Mouse (Mus musculus) brain, embryonic 14.5 days (tissue): ENCODE measurements around the gene Nup210l.

Experiments used
- CTCF ChIP-seq: fragments of 200-500 bp; IDR thresholded peaks from 2 replicates; pipeline ENCODE4 v1.5.1; 2012; ENCODE audit warnings: inconsistent platforms, mild to moderate bottlenecking, moderate library complexity, borderline replicate concordance; ENCODE audit not compliant: insufficient read depth, insufficient read length; ENCODE audit errors: extremely low read depth
- POLR2A ChIP-seq: fragments of 200-500 bp; IDR thresholded peaks from 2 replicates; pipeline ENCODE4 v1.6.1; 2012; ENCODE audit warnings: mild to moderate bottlenecking, inconsistent platforms, borderline replicate concordance; ENCODE audit not compliant: poor library complexity, insufficient read depth, insufficient read length, severe bottlenecking; ENCODE audit errors: extremely low read depth

DNA sequence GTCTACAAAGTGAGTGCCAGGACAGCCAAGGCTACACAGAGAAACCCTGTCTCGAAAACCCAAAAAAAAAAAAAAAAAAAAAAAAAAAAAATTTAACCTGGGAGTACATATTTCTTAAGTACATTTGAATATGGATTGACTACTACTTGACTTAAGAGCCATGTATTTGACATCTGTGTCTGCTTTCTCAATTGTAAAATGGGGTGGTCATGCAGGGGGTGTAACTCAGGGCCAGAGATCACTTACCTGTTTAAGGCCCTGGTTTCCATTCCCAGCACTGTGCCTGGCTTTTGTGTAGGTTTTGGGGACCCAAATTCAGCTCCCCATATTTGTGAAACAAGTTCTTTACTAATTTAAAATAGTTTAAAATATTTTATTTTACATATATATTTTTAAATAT is 33.7 kb downstream of the Nup210l start:
- TF ChIP-seq POLR2A (no peak), CTCF (no peak)
